Mouse (Mus musculus) thymus, postnatal 4 days (tissue): ENCODE measurements at regions not wholly inside any gene's neighbourhood (a gene's known extent, or its start where the extent isn't known, plus 50 kb on each side); places are given as distances from the start of the nearest gene placed in this dataset.

ENCODE experiments used
- DNase-seq: peaks from one replicate; pipeline ENCODE4 v3.0.0; 2021

DNA sequence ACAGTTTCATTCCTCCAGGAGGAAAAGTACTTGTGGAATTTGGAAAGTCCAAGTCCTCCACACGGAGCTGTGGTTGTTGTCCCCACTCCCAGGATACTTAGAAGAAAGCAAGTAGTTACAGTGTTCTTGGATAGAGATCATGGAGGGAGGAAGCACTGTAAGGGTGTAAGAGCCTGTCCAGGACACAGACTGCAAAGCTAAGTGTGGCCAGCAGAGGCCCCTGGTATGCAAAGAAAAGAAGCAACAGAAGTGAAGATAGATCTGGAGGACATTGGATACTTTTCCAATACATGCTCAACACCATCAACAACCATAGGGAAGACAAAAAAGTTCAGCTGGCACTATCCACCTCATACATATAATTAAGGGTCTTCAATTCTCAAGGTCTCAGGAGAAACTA, 197.4 kb downstream of the Meis1 start:
- DNase-seq: peak; percentile 12

DNA sequence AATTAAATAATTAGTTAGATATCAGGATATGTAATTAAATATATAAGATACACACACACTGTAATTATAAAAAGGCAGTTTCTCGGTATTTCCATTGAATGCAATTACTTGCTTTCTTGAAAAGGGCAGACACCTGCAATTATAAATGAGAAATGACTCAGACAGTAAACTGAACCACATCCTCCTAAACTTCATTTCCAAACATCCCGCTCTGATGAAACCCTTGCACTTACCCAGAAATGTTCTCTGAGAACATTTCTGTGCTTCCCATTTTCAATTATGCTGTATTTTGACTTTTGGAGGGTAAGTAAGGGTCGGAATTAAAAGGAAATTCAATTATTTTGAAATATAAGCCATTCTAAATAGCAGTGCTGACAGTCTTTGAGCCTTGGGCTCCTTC, 204.7 kb downstream of the Meis1 start:
- no peak for DNase-seq

DNA sequence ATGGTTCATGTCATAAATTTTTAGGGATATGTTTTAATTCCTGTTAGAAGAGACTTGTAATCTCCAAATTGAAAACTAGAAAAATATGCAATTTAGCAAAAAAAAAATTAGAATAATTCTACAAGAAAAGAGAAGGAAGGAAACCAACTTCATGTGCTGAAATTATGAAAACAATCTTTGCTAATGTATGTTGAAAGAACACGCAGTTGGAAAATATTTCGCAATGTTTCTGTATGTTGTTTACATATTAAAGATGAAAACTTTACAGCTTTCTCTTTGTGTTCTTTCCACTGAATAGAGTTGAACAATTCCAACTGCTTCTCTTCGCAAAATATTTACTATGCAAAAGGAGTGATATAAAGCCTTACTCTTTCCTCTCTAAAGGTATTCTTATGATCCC, 251.3 kb downstream of the Meis1 start:
- no peak for DNase-seq

DNA sequence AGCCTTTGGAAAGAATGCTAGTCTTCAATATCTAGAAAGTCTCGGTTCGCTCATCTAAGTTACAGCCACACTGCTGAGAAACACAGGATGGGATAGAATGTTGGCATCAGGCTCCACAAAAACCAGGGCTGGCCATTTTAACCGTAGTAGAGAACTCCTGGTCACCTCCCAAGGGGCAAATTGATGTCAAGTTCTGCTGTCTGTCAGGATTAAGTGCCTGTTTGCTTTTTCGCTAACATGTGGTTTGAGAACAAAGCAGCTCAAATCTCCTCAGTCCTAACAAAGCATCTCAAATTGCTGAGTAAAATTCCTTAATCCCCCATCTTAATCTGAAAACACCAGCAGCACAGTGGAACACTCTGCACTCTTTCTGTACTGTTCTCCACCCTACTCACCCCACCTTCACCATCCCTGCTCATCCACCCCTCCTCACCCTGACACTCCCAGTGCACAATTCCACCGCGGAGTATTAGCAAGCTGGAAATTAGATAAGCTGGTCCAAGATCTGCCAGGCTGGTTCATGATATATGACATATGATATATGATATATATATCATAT, 252.2 kb downstream of the Meis1 start:
- no peak for DNase-seq

DNA sequence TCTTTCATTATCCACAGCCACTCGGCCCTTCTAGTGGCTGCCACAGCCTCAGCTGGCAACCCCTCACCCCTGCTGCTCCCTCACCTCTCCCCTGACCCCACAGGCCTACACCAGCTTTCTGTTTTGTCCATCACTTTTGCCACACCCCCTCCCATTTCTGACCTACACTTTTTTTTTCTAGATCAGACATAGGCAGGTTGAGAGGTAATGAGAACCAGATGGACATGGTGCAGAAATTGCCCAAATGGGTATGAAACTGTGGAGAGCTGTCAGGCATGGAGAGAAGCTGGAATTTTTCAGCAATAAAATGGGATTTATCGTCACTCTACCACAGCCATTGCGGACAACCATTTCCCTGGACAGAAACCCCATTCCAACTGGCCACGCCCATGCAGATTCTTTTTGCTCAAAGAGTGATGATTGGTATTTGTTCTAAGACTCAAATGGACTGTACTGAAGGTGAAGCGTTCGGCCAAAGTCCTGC, 260.2 kb downstream of the Meis1 start:
- DNase-seq: no peak

DNA sequence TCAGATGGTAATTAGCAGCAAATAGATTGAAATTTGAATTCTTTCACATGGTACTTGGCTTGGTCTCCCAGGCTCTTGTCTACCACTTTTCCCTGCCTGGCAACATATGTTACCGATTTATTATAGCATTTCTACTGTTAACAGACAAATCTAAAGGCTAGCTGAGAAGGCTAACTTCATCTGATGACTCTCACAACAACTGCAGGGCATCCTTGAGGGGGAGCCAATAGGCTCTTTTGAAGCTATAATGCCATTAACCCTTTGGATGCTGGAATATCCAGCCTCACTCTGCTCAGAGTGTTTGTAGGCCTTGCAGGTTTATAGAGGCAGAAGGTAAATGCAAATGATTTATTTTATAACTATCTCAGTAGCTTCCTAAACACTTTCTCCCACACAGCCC, 262.2 kb downstream of the Meis1 start:
- no peak for DNase-seq

DNA sequence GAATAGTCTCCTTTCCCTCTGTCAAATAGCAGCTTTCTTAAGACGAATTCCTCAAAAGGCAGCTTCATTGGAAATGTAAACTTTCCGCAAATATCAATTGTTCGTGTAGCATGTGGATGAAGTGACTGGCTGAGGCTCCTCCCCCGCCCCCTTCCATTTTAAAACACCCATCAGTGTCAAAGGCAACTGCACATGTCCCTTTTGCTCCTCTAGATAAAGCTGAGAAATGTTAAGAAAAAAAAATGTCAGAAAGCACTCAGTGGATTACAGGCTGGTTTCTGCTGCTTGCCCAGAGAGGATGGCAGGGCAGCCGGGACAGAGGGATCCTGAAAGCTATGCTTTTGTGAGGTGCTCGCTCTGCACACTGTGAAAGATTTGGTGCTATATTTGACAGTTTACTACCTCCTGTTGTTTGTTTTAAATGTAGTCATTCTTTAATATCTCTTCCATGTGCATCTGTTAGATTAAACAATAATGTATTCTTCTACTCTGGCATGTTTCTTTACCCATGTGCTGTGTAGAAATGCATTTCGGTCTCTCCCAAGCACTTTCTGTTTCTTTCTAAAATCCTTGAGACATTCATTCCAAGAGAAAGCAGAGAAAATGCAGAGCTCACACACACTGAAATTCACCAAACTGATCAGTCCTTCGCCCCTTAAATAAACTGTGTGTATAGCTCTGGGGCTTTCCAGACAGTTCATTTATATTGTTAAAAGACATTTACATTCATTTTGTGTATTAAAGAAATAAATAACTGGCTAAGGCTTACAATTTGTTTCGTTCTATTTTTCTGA, 263.9 kb downstream of the Meis1 start:
- DNase-seq: no peak

DNA sequence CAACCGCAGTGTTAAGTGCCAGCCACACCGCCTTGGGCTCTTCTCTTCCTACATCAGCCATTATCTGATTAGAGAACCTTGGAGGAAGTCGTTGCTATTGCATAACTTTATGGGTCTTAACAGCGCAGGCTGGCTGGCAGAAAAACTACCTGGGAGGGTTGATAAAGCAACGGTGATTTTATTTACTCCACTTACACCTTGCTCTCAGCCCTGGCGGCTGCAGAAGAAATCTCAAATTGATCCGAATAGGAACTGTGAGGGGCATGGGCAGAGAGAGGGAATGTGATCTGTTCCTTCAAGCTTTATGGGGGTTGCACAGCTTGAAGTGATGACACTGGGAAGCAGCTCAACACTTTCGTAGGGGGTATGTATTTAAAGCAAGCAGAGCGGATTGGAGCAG, 264.9 kb downstream of the Meis1 start:
- DNase-seq: no peak

DNA sequence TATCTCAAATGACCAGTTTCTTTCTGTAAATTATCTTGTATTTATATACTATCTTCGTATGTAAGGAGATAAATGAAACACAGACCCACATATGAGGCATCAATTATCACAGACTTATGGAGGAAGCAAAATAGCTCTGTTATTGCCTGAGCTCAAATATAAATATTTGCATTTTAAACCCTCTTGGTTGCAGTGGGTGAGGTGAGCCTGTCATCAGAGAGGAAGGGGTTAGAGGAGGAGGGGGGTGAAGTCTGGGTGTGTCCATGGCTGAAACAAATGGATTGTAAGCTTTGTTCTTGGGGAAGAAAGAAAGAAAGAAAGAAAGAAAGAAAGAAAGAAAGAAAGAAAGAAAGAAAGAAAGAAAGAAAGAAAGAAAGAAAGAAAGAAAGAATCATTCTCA, 265.5 kb downstream of the Meis1 start:
- no peak for DNase-seq

DNA sequence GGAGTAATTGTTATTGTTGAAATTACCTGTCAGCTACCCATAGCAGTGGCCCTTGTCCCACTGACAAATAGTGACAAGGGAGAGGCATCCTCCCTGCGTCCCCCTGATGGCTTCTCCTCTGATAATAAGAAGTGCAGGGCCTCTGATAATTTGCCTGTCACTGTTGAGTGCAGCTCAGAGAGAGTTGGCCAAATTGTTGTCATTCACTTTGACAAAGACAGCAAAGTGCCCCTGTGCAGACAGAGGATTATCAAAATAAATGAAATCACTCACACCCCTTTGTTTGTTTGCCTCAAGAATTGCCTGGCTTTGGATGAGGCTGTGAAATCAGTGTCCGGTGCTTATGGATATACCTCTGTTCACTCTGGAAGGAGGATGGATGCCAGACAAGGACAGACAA, 266.3 kb downstream of the Meis1 start:
- no peak for DNase-seq

DNA sequence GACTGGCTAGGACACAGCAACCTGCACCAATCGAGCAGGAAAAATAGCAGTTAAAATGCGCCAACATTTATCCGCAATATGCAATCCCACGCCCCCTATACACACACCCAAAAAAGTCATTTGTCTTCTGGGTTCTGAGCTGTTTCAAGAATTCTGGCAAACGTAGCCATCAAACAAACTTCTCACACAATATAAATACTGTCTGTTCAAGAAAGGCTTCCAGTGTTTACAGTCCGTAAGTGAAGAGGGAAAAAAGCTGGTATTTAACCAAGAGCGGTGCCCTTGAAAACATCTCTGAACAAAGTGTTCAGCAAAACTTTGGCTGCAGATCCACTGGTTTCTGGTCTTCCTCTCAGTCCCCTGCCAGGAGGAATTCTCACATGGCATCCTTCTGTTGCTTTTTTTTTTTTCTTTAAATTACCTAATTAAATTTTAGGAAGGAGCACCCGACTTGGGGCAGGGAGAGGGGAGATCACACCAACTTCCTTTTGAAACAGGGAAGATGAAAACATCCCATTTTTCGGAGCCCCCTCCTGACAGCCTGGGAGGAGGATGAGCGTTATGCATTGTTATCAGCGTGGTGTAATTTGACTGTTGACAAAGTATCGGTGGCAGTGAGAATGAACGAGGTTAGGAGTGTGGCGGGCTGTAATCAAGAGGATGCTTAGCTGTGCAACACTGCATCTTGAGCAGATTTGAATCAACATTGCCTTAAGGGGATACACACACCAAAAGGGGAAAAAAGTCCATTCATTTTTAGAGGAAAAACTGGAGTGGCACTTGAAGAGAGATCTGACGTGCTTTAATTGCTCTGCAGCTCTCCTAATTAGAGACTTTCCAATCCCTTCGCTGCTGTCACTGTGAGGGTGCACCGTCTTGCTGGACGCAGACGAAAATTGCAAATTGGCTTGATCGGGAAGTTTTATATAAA, 267.6 kb downstream of the Meis1 start:
- DNase-seq: no peak

DNA sequence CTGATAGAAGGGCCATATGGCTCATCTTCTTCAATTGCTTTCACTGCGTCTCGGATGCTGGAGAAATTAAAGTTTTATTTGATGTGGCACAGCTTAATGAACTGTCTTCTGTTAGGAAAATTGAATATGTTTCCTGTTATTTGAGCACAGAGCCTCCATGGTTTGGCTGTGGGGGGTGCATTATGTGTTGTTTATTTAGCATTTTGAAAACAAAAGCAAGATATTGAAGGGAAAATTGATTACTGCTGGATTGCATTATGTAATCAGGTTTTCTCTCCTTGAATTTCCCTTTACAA, 268.8 kb downstream of the Meis1 start:
- no peak for DNase-seq

DNA sequence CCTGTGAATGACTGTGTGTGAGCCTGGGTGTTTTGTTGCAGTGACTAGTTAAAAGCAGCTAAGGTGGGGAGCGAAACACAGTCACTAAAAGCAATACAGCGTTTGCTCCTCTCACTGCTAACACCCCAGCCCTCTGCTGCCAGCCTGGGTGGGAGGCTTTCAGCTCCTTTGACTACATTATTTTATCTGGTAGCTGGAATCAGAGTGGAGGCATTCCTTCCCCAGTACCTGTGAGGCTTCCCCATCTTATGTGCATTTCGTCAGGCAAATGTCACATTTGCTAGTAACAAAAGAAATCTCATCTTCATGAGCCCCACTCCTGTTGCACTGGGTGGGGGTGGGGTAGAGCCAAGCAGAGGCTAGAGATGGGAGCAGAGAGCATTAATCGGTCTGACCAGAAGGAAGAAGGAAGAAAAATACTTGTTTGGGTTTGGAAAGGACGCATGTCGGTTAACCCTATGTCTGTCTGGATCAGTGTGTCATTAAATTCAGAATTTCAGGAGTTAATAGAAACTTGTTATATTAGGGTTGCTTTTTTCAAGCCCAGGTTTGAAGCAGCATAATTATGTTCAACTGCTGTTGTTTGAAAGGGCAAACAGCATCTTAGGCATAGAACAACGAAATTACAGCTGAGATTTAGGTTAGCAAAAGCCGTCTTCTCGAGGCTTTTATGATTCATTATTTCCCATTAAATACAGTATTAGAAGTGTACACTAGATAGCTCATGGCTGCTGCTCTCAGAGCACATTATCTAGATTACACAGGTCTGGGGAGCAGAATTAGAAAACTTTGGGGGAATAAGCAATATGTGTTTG, 269.3 kb downstream of the Meis1 start:
- DNase-seq: no peak

DNA sequence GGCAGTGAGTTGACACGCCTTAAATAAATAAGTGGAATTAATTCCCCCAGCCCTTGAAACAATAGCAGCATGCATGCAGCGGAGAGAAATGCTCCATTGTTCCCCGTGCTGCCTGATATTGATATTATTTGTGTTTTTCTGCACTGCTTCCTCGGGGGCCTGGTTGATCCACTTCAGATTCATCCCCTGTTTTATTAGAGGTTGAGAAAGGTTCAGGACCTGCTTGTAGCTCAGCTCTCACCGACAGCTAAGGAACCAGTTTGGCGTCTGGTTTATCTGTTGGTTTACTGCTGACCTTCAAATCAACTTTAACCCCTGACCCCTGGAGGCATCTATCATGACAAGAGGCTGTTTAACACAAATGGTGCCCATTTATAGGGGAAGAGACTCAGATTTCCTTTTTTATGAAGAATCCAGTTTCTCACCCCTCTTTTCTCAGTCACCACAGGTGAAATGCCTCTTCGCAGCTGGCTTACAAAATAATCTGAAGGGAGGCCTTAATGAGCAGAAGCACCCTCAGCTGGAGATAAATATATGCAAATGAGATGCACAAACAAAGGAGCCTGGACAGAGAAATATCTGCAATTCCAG, 270.8 kb downstream of the Meis1 start:
- no peak for DNase-seq

DNA sequence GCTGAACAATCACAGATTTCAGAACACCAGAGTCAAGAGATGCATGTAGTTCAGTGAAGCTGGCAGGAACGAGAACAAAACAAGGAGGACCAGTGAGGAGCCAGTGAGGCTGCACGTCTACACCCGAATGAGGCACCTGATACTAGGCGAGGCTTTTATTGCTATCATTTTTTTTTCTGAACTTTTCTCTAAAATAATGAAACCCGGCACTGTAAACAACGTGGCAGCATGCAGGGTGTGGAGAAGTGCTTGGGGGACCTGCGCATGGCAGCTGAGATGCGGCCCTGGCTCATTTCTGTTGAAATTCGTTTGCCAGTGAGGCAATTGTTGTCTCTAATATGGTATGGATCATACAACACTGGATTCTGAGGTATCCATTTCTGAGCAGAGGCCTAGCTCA, 271.4 kb downstream of the Meis1 start:
- DNase-seq: no peak

DNA sequence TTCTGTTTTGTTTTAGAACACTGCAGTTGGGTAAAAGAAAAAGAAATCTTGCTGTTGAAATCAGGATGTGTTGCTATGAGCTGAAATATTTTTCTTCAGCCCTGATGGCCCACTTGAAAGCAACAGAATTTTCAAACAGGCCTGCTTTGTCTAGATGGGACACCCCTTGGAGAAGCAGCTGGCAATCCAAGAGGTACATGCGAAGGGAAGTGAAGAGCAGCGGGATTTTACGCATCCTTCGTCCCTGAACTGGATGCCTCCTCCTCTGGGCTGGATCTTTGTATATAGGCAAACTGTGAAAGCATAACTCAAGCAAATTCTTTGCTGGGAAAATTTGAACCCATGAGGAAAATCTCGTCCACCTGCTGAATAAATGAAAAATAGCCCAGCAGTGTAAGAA, 272.3 kb downstream of the Meis1 start:
- no peak for DNase-seq

DNA sequence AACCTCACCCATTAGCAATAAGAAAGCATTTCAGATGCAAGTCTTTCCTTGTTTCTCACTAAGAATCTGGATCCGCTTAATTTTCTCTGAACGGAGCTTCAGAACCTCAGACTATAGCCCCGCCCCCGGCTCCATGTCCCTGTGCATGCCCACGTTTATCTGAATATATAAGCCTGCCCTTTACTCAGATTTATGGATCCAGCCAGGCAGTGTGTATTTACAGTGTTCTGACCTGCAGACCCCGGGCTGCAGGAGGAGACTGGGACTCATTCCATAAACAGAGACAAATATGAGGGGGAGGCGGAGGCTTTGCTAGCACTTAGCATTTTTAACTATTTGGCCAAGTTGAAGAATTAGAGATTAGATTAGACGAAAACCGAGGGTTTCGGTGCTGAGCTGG, 272.9 kb downstream of the Meis1 start:
- DNase-seq: no peak

DNA sequence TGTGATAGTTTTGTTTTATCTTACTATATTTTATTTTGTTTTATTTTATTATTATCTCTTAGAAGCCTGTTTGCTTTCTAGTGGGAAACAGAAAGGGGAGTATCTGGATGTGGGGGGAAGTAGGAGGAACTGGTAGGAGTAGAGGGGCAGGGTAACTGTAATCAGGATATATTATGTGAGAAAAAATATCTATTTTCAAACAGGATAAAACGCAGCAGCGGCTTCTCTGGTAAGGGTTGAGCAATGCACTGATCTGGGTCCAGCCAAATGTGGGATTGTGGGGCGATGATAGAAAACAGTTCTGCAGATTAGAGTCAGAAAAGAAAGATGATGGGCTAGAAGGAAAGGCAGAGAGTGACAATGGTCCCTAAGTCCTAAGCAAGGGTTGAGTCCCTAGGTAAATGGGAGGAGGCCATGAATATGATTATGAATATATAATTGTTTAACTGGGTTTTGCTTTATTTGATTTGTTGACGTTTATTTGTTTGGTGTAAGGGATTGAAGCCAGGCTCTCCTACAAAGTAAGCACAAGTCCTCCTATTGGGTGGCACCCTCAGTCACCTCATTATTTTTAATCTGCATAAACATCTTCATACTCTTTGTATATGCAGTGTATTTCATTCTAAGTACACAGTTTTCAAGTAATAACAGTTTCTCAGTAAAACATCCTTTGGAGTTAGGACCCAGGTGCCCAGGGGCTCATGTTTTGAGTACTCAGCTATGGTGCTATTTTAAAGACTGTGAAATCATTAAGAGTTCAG, 283.7 kb downstream of the Meis1 start:
- DNase-seq: no peak

DNA sequence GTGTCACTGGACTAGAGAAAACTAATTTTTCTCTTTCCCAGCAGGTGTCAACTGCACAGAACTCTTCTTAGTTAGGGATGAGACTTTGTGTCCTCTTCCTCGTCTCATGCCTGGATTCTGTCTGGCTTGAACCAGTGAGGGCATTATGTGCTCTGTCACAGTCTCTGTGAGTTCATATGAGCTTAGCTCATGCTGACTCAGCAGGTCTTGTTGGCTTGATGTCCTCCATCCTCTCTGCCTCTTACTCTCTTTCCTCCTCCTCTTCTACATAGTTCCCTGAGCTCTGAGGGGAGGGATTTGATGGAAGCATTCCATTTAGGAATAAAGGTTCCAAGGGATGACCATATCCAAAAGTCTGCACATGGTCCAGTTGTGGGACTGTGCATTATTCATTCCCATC, 284.7 kb downstream of the Meis1 start:
- DNase-seq: no peak

DNA sequence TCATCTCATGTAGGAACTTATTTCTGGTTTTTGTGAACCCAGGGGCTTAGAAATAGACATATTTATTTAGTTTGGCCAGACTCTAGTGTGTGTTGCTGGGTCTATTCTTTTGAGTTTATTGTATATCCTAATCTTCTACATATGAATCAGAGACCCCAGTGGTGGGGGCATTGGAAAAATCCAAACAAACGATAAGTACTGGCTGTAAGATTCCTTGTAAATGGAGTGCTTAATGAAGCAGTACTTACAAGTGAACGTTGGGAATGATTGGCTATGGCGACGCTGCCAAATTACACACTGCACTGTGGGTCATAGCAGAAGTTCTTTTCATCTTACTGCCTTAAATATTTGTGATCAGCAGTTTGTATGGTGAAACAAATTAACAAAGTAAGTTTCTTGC, 289.0 kb downstream of the Meis1 start:
- no peak for DNase-seq

DNA sequence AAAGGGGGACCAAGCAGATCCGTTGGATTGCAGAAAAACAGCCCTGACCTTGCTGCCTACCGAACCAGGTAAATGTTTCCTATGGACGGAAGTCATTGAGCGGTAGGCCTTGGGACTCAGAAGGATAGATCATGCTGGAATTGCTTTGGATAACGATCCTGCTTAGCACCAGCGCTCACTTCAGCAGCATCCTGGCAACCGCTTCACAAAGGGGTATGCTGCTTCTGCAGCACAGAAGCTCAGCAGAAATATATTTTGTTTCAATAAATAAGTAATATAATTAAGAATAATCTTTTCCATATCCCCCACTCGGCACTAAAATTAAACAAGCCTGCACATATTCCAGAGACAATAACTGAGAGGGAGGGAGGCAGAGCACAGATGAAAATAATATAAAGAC, 296.0 kb downstream of the Meis1 start:
- no peak for DNase-seq

DNA sequence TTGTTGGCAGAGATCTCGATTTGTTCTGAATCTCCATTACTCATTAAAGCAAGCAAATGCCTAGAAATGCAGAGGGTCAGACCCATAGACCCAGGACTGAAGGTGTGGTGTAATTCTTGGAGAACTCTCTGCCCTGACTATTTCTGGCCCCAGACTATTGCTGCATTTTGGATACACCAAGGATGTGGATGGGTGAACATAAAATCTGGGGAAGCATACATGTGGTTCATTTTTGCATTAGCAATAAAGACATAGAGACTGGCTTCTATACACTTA, 303.0 kb downstream of the Meis1 start:
- DNase-seq: no peak
